Mouse (Mus musculus): ENCODE results near the gene Adra2c.

Adra2c gene

DNA sequence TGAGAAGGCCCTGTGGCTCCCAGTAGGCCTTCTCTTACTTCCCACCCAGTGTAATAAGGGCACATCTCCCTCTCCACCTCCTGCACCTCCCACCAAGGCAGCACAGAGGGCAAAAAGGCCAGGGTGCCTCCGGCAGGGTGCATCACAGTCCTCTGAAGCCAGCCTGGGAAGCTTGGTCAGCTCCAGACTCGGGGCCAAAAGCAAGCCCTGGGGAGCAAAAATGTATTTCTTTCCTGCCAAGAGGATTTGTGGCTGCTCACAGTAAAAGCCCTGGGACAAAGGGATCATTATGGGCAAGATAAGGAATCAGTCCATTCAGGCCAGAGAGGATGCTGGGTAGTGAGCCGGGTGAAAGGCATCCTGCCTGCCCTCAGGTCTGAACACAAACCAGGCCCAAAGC is 7.2 kb downstream of the Adra2c start:
- TF ChIP-seq GATA4 (IDR thresholded peaks at IDR 0.05; ENCODE audit: insufficient replicate concordance, low read length): no peak

- TF ChIP-seq GATA4 (IDR thresholded peaks at IDR 0.05; ENCODE audit: insufficient replicate concordance, low read length): no peak
Measured at GRCm38 (mm10) chr5:35286190-35286589, 8.1 kb downstream of the Adra2c start.

DNA sequence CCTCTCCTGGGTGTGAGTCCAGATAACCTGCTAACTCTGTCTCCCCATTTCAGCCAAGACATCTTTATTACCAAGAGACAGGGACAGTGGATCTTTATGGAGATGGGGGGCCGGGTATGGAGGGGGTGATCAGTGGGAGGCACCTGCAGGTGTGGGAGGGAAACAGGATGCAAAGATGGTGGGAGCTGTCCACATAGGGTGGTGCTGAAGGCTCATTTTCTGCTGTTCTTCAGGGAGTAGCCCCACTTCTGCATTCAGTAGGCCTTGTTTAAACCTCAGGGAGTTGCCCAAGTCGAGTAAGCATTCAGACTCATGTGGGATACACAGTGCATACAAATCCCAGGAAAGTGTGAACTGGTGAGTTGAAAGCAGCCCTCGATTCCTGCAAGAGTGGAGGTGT is 21.5 kb downstream of the Adra2c start:
- no peak for TF ChIP-seq GATA4 (IDR thresholded peaks at IDR 0.05; ENCODE audit: insufficient replicate concordance, low read length)

DNA sequence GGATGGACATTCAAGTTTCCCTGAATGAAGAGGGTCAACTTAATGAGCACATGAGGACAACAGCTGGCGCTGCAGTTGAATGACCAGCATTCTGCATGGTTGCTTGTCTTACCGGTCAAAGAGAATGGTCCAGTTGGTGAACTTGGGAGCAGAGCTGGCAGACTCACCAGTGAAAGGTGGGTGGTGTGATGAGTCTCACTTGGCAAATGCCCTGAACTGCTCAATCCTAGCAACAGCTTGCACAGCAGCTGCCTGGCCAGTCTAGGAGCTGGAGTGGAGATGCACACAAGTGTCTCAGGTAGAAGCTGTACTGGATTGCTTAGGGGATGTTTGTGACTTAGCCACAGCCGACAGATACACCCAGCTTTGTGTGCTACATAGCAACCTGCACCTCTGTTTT is 26.1 kb downstream of the Adra2c start:
- no peak for TF ChIP-seq GATA4 (IDR thresholded peaks at IDR 0.05; ENCODE audit: insufficient replicate concordance, low read length)

DNA sequence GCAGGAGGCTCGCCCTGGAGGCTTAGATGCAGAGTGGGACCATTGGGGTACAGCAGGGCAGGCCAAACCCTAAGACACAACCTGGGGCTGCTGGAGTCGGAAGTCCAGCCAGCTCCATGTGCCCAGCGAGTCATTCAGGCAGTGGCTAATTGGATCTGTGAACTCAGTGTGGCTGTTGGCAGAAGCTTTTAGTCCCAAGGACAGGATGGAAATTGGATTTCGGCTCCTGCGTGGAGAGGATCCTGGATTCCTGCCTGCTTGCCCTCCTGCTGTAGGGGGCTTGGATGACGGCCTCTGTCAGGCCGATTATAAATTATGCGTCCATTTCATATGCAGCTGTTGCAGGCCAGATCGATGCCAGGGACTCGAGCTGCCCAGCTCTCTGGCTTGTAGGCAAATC is 27.2 kb downstream of the Adra2c start:
- TF ChIP-seq GATA4 (IDR thresholded peaks at IDR 0.05; ENCODE audit: insufficient replicate concordance, low read length): no peak

- TF ChIP-seq GATA4 (IDR thresholded peaks at IDR 0.05; ENCODE audit: insufficient replicate concordance, low read length): no peak
Measured at GRCm38 (mm10) chr5:35306692-35307091, 28.6 kb downstream of the Adra2c start.

GRCm38 (mm10) chr5:35309853-35310252 is 31.7 kb downstream of the Adra2c start:
- TF ChIP-seq GATA4 (IDR thresholded peaks at IDR 0.05; ENCODE audit: insufficient replicate concordance, low read length): no peak

DNA sequence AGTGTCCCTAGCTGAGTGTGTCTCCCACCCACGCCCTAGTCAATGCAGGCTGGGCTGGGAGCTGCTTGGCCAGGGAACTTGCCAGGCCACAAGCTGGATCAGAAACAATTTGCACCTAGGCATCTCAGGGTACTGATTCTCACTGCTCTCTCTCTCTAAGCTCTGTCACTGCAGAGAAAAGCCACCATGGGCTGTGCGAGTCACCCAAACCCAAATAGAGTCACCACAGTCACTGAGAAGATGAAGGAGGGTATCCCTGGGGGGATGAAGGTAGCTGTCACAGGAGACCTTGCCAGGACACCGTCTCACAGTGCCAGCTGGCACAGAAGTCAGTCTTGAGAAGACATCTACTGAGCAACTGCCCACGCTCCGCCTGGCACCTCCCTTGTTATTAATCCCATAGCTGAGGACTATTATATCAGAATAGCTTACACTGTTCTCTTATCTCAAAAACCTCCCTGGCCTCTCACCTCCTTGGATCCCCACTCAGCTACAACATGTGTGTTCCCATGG is 33.7 kb downstream of the Adra2c start:
- TF ChIP-seq GATA4 (IDR thresholded peaks at IDR 0.05; ENCODE audit: insufficient replicate concordance, low read length): no peak

DNA sequence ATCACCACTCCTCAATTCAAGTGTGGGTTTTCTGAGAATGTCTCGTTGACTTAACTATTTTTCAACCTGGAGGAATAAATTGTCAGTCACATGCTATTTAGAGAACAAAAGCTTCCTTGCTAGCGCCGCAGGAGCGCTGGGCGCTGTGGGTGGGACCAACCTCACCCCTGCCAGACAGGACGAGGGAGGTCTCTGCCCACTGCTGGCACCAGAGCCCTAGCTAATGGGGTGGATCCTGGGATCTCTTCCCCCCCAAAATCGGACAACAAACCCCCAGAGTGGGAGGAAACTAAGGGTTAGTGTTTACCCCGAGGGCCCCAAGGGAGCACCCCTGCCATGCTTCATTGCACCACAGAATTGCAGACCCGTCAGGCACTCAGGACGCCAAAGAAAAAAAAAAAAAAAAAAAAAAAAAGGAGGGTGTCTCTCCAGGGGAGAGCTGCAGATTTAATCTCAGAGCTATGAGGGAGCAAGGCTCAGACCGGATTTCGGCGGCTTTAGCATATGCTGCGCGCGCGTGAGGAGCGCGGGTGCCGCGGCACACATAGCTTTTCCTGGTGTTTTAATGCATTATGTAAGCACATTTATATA is 35.2 kb downstream of the Adra2c start:
- TF ChIP-seq GATA4 (IDR thresholded peaks at IDR 0.05; ENCODE audit: insufficient replicate concordance, low read length): no peak

DNA sequence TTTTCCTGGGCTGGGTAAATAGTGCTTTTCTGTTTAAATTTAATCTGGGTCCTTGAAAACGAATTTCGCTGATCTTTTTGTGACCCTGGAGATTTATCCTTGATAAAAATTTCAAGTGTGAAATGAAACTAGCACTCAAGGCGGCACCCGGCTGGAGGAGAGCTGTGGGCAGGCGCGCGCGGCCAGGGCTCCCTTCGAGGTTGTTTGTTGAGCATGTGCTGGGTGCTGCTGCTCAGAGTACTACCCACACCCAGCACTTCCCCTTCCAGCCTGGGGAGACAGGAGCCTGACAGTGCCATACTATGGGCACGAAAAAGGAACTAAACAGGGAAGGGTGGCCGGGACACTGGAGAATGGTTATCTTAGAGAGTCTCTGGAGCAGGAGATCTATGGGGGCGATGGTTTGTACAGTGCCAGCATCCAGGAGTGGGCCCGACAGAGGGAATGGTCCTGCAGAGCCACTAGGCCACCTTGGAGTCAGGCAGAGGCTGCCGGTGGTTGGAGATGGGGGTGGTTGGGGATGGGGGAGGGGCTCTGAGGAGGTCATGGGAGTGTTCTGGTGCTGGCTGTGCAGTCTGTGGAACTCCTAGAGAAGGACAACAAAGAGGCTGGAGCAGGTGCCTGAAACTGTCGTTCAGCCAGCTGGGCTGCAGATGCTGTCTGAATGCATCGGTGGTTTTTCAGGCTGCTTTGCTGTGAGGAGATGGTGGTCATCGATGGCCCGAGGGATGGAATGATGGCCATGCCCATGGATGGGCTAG is 35.9 kb downstream of the Adra2c start:
- TF ChIP-seq GATA4 (IDR thresholded peaks at IDR 0.05; ENCODE audit: insufficient replicate concordance, low read length): no peak

DNA sequence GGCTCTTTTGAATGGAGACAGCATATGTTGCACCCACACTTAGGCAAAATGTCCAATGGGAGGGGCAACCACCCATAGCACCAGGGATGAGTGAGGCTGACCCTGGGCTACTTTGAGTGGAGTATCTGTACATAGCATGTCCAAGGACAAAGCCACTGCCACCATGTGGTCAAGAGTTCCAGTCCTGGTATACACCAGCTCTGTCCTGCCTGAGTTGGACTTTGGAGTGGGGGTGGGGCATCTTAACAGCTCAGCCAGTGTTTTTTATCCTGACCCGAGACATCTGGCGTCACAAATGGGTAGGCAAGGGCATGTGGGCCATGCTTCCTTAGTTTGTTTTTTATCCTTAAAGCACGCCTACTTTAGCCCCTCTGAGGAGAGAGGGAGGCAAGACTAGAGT is 36.5 kb downstream of the Adra2c start:
- no peak for TF ChIP-seq GATA4 (IDR thresholded peaks at IDR 0.05; ENCODE audit: insufficient replicate concordance, low read length)

GRCm38 (mm10) chr5:35315204-35315603 is 37.1 kb downstream of the Adra2c start:
- TF ChIP-seq GATA4 (IDR thresholded peaks at IDR 0.05; ENCODE audit: insufficient replicate concordance, low read length): no peak

DNA sequence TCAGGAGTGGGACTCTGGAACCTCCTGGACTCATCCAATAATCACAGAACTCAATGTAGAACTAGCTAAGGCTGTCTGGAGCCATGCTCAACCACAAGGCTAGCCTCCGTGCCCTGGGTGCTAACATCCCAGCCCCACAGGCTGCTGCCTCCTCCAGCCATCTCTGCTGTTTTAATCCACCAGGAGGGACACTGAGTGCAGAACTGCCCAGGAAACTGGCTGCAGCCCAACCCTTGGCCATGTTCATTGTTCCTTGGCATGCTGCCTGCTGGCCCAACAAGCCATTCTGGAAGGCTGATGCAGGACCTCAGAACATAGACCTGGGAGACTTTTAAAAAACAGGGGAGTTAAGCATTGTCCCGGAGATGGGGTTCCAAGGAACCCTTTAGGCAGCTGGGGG is 42.5 kb downstream of the Adra2c start:
- no peak for TF ChIP-seq GATA4 (IDR thresholded peaks at IDR 0.05; ENCODE audit: insufficient replicate concordance, low read length)

GRCm38 (mm10) chr5:35330822-35331221 is 52.7 kb downstream of the Adra2c start:
- no peak for TF ChIP-seq GATA4 (IDR thresholded peaks at IDR 0.05; ENCODE audit: insufficient replicate concordance, low read length)

Measured in liver, adult (tissue).